11 mouse cellular contexts compared by ENCODE assay signal in genomic region chr12:86647279-86647678, GRCm38 (mm10). TPM values are rescaled to one million over a fixed set of nuclear protein-coding genes. Genes with fewer than 3 reads are reported as not detected.
A peak's percentile ranks its signal among the peaks of the same experiment; 100 is the strongest.
DNase-seq lines count a peak whose midpoint lies in the region; ATAC-seq and TF ChIP-seq lines count a peak whose summit lies in the region.
"Had no signal": no experiment of that assay in that cellular context is flagged by ENCODE, and none has a peak within 500 bp of the region (broad histone marks: within the 10 kb centered on the region; RNA-seq: fewer than 3 reads in every experiment).

No protein-coding gene starts in this region.

- TF ChIP-seq CTCF in brain, embryonic 14.5 days (IDR thresholded peaks at IDR 0.05; ENCODE audit: borderline replicate concordance, extremely low read depth, insufficient read depth, insufficient read length), result no peak

- H3K4me2 ChIP-seq in hindbrain, embryonic 13.5 days, result no peak overlapping the region
- H3K4me2 ChIP-seq in embryonic facial prominence, embryonic 13.5 days, result peak overlapping the region; percentile 37
- H3K4me2 ChIP-seq in limb, embryonic 14.5 days (replicated peaks; ENCODE audit: low read depth, low read length, severe bottlenecking), result no peak overlapping the region

- no peaks in the 10 kb centered on the region for H3K9me3 ChIP-seq in hindbrain, embryonic 13.5 days
- no peaks in the 10 kb centered on the region for H3K9me3 ChIP-seq in hindbrain, embryonic 10.5 days
- no peaks in the 10 kb centered on the region for H3K9me3 ChIP-seq in embryonic facial prominence, embryonic 13.5 days
- no peaks in the 10 kb centered on the region for H3K9me3 ChIP-seq in limb, embryonic 14.5 days (ENCODE audit: control insufficient read depth, low read length)

- H3K9ac ChIP-seq in hindbrain, embryonic 13.5 days, result no peak overlapping the region
- H3K9ac ChIP-seq in embryonic facial prominence, embryonic 13.5 days, result no peak overlapping the region
- H3K9ac ChIP-seq in limb, embryonic 14.5 days (ENCODE audit: low read depth, low read length, severe bottlenecking), result no peak overlapping the region

- no peaks in the 10 kb centered on the region for H3K36me3 ChIP-seq in hindbrain, embryonic 13.5 days
- no peaks in the 10 kb centered on the region for H3K36me3 ChIP-seq in hindbrain, embryonic 10.5 days
- H3K36me3 ChIP-seq in embryonic facial prominence, embryonic 13.5 days, result no peaks in the 10 kb centered on the region
- no peaks in the 10 kb centered on the region for H3K36me3 ChIP-seq in limb, embryonic 14.5 days (ENCODE audit: control insufficient read depth, insufficient read depth, low read length)

- H3K4me3 ChIP-seq in hindbrain, embryonic 13.5 days, result no peak overlapping the region
- no peak overlapping the region for H3K4me3 ChIP-seq in hindbrain, embryonic 10.5 days
- H3K4me3 ChIP-seq in embryonic facial prominence, embryonic 13.5 days, result no peak overlapping the region
- no peak overlapping the region for H3K4me3 ChIP-seq in limb, embryonic 14.5 days (replicated peaks; ENCODE audit: low read length)

- peaks cover 47% of the 10 kb centered on the region for H3K4me1 ChIP-seq in hindbrain, embryonic 13.5 days (replicated peaks)
- H3K4me1 ChIP-seq in hindbrain, embryonic 10.5 days (replicated peaks), result peaks cover 57% of the 10 kb centered on the region
- H3K4me1 ChIP-seq in embryonic facial prominence, embryonic 13.5 days, result peaks cover 38% of the 10 kb centered on the region
- H3K4me1 ChIP-seq in limb, embryonic 14.5 days (ENCODE audit: control insufficient read depth, insufficient read depth, low read length), result peaks cover 16% of the 10 kb centered on the region; the same call in 1 of the 2 replicates

- DNase-seq in hindbrain, embryonic 10.5 days (ENCODE audit: low spot score), result no peak
- peak; percentile 91 for DNase-seq in brain, embryonic 14.5 days (ENCODE audit: low read depth)
- peak; percentile 53 for DNase-seq in limb, embryonic 14.5 days (ENCODE audit: low spot score)
- DNase-seq in urinary bladder, postnatal 4 days (ENCODE audit: low spot score in 2 of 2), result no peak
- no peak for DNase-seq in T-cell, adult 2 months (ENCODE audit: low spot score)
- DNase-seq: cerebellum, adult 11-12 months; liver; thymus, postnatal 36 days had no signal

- ATAC-seq in hindbrain, embryonic 13.5 days (ENCODE audit: low FRiP score), result no peak
- no peak for ATAC-seq in embryonic facial prominence, embryonic 13.5 days (ENCODE audit: insufficient number of reproducible peaks, insufficient read depth, low FRiP score, low TSS enrichment, low read depth)
- ATAC-seq in limb, embryonic 14.5 days (ENCODE audit: low FRiP score, low read depth), result peak; percentile 48

- no peaks in the 10 kb centered on the region for H3K27me3 ChIP-seq in hindbrain, embryonic 13.5 days
- H3K27me3 ChIP-seq in hindbrain, embryonic 10.5 days (ENCODE audit: insufficient read depth, poor library complexity, severe bottlenecking), result no peaks in the 10 kb centered on the region
- H3K27me3 ChIP-seq in embryonic facial prominence, embryonic 13.5 days, result no peaks in the 10 kb centered on the region
- H3K27me3 ChIP-seq in limb, embryonic 14.5 days (ENCODE audit: control insufficient read depth, insufficient read depth, low read length), result no peaks in the 10 kb centered on the region

- H3K27ac ChIP-seq in hindbrain, embryonic 13.5 days, result peak overlapping the region; percentile 44; the same call in 1 of the 2 replicates
- H3K27ac ChIP-seq in hindbrain, embryonic 10.5 days, result no peak overlapping the region
- H3K27ac ChIP-seq in embryonic facial prominence, embryonic 13.5 days, result peak overlapping the region; percentile 60; the same call in 1 of the 2 replicates
- peak overlapping the region; percentile 45; the same call in 1 of the 2 replicates for H3K27ac ChIP-seq in limb, embryonic 14.5 days (replicated peaks; ENCODE audit: low read depth, low read length)
- H3K27ac ChIP-seq: macrophage had no signal

- WGBS in hindbrain, embryonic 13.5 days, result 42% methylated on average over 9 of the region's 9 CpGs
- WGBS in hindbrain, embryonic 10.5 days, result 61% methylated on average over 9 of the region's 9 CpGs
- WGBS in embryonic facial prominence, embryonic 13.5 days, result 7% methylated on average over 9 of the region's 9 CpGs
- 9% methylated on average over 9 of the region's 9 CpGs for WGBS in limb, embryonic 14.5 days

- no peak for TF ChIP-seq POLR2A in brain, embryonic 14.5 days (IDR thresholded peaks at IDR 0.05; ENCODE audit: borderline replicate concordance, extremely low read depth, insufficient read depth, insufficient read length, poor library complexity, severe bottlenecking)
- no peak for TF ChIP-seq POLR2A in limb, embryonic 14.5 days (IDR thresholded peaks at IDR 0.05; ENCODE audit: borderline replicate concordance, extremely low read depth, insufficient read depth, insufficient read length)

RNA-seq across cellular contexts. Expression of gene Vash1, which starts 31.2 kb away (rescaled TPM):
- polyA plus RNA-seq in hindbrain, embryonic 13.5 days (2015; fragmentation: Nextera tagmentation; extraction: Ambion mirVana), result 35.1 TPM in 2 replicates
- 21.1 and 27.4 TPM in 2 replicates for polyA plus RNA-seq in hindbrain, embryonic 10.5 days (2016; fragmentation: Nextera tagmentation; extraction: Ambion mirVana)
- 41.9 and 59.6 TPM in 2 replicates for polyA plus RNA-seq in brain, embryonic 14.5 days (2012; rRNA removed)
- 10.9 and 13.1 TPM in 2 replicates for polyA plus RNA-seq in embryonic facial prominence, embryonic 13.5 days (2015; fragmentation: Nextera tagmentation; extraction: Ambion mirVana)
- polyA plus RNA-seq in limb, embryonic 14.5 days (2012; rRNA removed), result 14.5 and 19.6 TPM in 2 replicates
- polyA plus RNA-seq in limb, embryonic 14.5 days (2014; fragmentation: Nextera tagmentation; extraction: Ambion mirVana), result 11.3 and 13.4 TPM in 2 replicates
- polyA plus RNA-seq: macrophage had no signal

Comparison
In these comparisons a context has a peak if more than half of its experiments do, and no peak if none do; other contexts are left out.
1. DNase-seq: peak in brain, embryonic 14.5 days (single experiment) and limb, embryonic 14.5 days (single experiment); none in hindbrain, embryonic 10.5 days (single experiment), urinary bladder, postnatal 4 days (0 of 2) and T-cell, adult 2 months (single experiment).